Mouse (Mus musculus): ENCODE results near the gene Tor4a. TPM values are rescaled to one million over a fixed set of nuclear protein-coding genes. Genes with fewer than 3 reads are reported as not detected.

Tor4a gene
- polyA plus RNA-seq, 1 experiment: 21.8 TPM

- Histone ChIP-seq H3K4me3 (ENCODE audit: insufficient read depth, low read depth, low read length) (peak overlapping the region; percentile 35; the same call in 1 of the 2 replicates), H3K27ac (ENCODE audit: insufficient read depth, low read depth, low read length) (no peak overlapping the region), H3K4me1 (ENCODE audit: control insufficient read depth, insufficient read depth, low read length) (peaks cover 3% of the 10 kb centered on the region), H3K36me3 (ENCODE audit: control insufficient read depth, insufficient read depth, low read length) (no peaks in the 10 kb centered on the region), H3K27me3 (replicated peaks; ENCODE audit: control insufficient read depth, insufficient read depth, low read length) (no peaks in the 10 kb centered on the region)
- no peak for DNase-seq
- TF ChIP-seq CTCF (conservative IDR thresholded peaks at IDR 0.05; ENCODE audit: insufficient read depth, insufficient read length, low read depth, low read length) (no peak), POLR2A (IDR thresholded peaks at IDR 0.05; ENCODE audit: low read depth, low read length) (no peak)
- 54% methylated on average over 6 of the region's 6 CpGs for whole genome bisulfite sequencing
Measured at GRCm38 (mm10) chr2:25182664-25183063, 14.0 kb downstream of the Tor4a start.

- TF ChIP-seq POLR2A (IDR thresholded peaks at IDR 0.05; ENCODE audit: low read depth, low read length): no peak
- no peak for TF ChIP-seq CTCF (conservative IDR thresholded peaks at IDR 0.05; ENCODE audit: insufficient read depth, insufficient read length, low read depth, low read length)
- DNase-seq: no peak
- Histone ChIP-seq H3K27ac (ENCODE audit: insufficient read depth, low read depth, low read length) (no peak overlapping the region), H3K4me1 (ENCODE audit: control insufficient read depth, insufficient read depth, low read length) (peaks cover 11% of the 10 kb centered on the region), H3K27me3 (replicated peaks; ENCODE audit: control insufficient read depth, insufficient read depth, low read length) (no peaks in the 10 kb centered on the region), H3K4me3 (ENCODE audit: insufficient read depth, low read depth, low read length) (peak overlapping the region; percentile 67), H3K36me3 (ENCODE audit: control insufficient read depth, insufficient read depth, low read length) (no peaks in the 10 kb centered on the region)
- 6% methylated on average over 17 of the region's 17 CpGs for WGBS
Measured at GRCm38 (mm10) chr2:25181891-25182397, 14.7 kb downstream of the Tor4a start.

- WGBS: under 1% methylated on average over 100 of the region's 100 CpGs
- Histone ChIP-seq H3K27me3 (replicated peaks; ENCODE audit: control insufficient read depth, insufficient read depth, low read length) (no peaks in the 10 kb centered on the region), H3K4me3 (ENCODE audit: insufficient read depth, low read depth, low read length) (peak overlapping the region; percentile 67), H3K4me1 (ENCODE audit: control insufficient read depth, insufficient read depth, low read length) (peaks cover 15% of the 10 kb centered on the region), H3K36me3 (ENCODE audit: control insufficient read depth, insufficient read depth, low read length) (no peaks in the 10 kb centered on the region), H3K27ac (ENCODE audit: insufficient read depth, low read depth, low read length) (peak overlapping the region; percentile 1)
- TF ChIP-seq POLR2A (IDR thresholded peaks at IDR 0.05; ENCODE audit: low read depth, low read length) (no peak), CTCF (conservative IDR thresholded peaks at IDR 0.05; ENCODE audit: insufficient read depth, insufficient read length, low read depth, low read length) (no peak)
- peak; percentile 44 for DNase-seq
Measured at GRCm38 (mm10) chr2:25180973-25181890, 15.5 kb downstream of the Tor4a start.

GRCm38 (mm10) chr2:25180478-25180903 lies 16.2 kb downstream of the Tor4a start, which contains the start of gene Nrarp:
TSS of gene Nrarp (plus strand) at chr2:25180758.
- under 1% methylated on average over 35 of the region's 35 CpGs for WGBS
- DNase-seq: peak; percentile 96
- TF ChIP-seq CTCF (conservative IDR thresholded peaks at IDR 0.05; ENCODE audit: insufficient read depth, insufficient read length, low read depth, low read length) (no peak; the same call in 1 of the 2 replicates), POLR2A (IDR thresholded peaks at IDR 0.05; ENCODE audit: low read depth, low read length) (no peak)
- Histone ChIP-seq H3K36me3 (ENCODE audit: control insufficient read depth, insufficient read depth, low read length) (no peaks in the 10 kb centered on the region), H3K27me3 (replicated peaks; ENCODE audit: control insufficient read depth, insufficient read depth, low read length) (no peaks in the 10 kb centered on the region), H3K27ac (ENCODE audit: insufficient read depth, low read depth, low read length) (peak within 1 kb of the TSS; percentile 19), H3K4me3 (ENCODE audit: insufficient read depth, low read depth, low read length) (peak within 1 kb of the TSS; percentile 67), H3K4me1 (ENCODE audit: control insufficient read depth, insufficient read depth, low read length) (peaks cover 22% of the 10 kb centered on the region)

GRCm38 (mm10) chr2:25179566-25180217 lies 17.0 kb downstream of the Tor4a start:
- H3K4me1 ChIP-seq (ENCODE audit: control insufficient read depth, insufficient read depth, low read length): peaks cover 26% of the 10 kb centered on the region
- WGBS: 51% methylated on average over 15 of the region's 15 CpGs
- no peak for DNase-seq
- H3K27ac ChIP-seq (ENCODE audit: insufficient read depth, low read depth, low read length): peak overlapping the region; percentile 19; the same call in 1 of the 2 replicates
- H3K4me3 ChIP-seq (ENCODE audit: insufficient read depth, low read depth, low read length): peak overlapping the region; percentile 13; the same call in 1 of the 2 replicates
- TF ChIP-seq CTCF (conservative IDR thresholded peaks at IDR 0.05; ENCODE audit: insufficient read depth, insufficient read length, low read depth, low read length) (no peak), POLR2A (IDR thresholded peaks at IDR 0.05; ENCODE audit: low read depth, low read length) (no peak)
- H3K36me3 ChIP-seq (ENCODE audit: control insufficient read depth, insufficient read depth, low read length): no peaks in the 10 kb centered on the region
- H3K27me3 ChIP-seq (replicated peaks; ENCODE audit: control insufficient read depth, insufficient read depth, low read length): no peaks in the 10 kb centered on the region

GRCm38 (mm10) chr2:25178285-25178972 lies 18.3 kb downstream of the Tor4a start:
- DNase-seq: no peak
- Histone ChIP-seq H3K4me3 (ENCODE audit: insufficient read depth, low read depth, low read length) (no peak overlapping the region), H3K36me3 (ENCODE audit: control insufficient read depth, insufficient read depth, low read length) (no peaks in the 10 kb centered on the region), H3K27ac (ENCODE audit: insufficient read depth, low read depth, low read length) (peak overlapping the region; percentile 29; the same call in 1 of the 2 replicates), H3K4me1 (ENCODE audit: control insufficient read depth, insufficient read depth, low read length) (peaks cover 32% of the 10 kb centered on the region), H3K27me3 (replicated peaks; ENCODE audit: control insufficient read depth, insufficient read depth, low read length) (no peaks in the 10 kb centered on the region)
- 69% methylated on average over 10 of the region's 10 CpGs for WGBS
- TF ChIP-seq POLR2A (IDR thresholded peaks at IDR 0.05; ENCODE audit: low read depth, low read length) (no peak), CTCF (conservative IDR thresholded peaks at IDR 0.05; ENCODE audit: insufficient read depth, insufficient read length, low read depth, low read length) (no peak)

Measured in kidney, adult 2 months (tissue).